Mouse (Mus musculus) small intestine, adult 2 months (tissue): ENCODE data around the gene Hoxd10.

Experiments used
- CTCF ChIP-seq: fragments of 200-500 bp; IDR thresholded peaks from 2 replicates; pipeline ENCODE4 v1.5.1; 2012; ENCODE audit warnings: low read depth, mild to moderate bottlenecking, control low read depth, inconsistent platforms, low read length, moderate library complexity, mixed read lengths; ENCODE audit not compliant: insufficient replicate concordance, insufficient read length; ENCODE audit errors: extremely low read depth
- POLR2A ChIP-seq: fragments of 200-500 bp; IDR thresholded peaks from 2 replicates; pipeline ENCODE4 v1.6.1; 2012; ENCODE audit warnings: low read depth, mild to moderate bottlenecking, control low read depth, inconsistent platforms, low read length, moderate library complexity

DNA sequence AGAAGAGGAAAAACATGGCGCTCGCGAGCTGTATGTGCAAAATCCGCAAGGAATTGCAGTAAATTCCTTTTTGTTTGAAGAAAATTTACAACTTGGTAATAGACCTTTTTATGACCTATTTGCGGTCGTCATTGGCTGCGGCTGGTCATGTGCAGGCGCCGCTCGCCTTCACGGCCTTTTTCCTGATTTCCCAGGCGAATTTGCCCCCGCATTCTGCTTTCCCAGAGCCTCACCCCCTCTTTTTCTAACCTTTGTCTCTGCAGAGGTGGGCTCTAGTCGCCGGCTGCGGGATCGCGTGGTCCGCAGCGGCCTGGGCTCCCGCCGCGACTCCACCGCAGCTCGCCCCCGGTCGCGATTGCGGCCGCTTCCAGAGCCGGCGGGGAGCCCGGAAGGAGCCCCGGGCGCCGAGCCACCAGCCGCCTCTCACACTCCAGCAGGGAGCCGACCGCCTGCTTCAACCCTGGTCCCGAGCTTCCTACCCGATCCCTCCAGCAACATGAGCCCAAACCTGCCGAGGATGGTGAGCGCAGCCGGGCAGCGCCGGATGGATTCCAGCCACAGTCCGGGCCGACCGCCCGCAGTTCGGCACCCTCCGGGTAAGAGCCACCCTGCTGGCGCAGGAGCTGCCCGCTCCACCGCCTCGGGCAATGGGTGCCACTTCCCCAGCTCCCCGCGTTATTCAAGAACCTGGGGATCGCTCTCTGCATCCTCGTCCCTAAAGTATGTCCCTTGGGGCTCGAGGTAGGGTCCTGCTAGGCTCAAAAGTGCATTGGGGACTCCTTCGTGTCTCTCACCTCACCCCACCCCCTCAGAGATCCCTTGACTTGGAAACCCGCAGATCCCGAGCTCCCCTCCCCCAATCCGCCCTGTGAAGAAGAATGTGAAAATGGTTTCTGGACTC lies 20.2 kb downstream of the Hoxd10 start, which contains the start of the genes Hoxd3 and Hoxd4:
- TF ChIP-seq CTCF (no peak), POLR2A (no peak)
